Mouse (Mus musculus): Measurements from ENCODE around the gene Slc39a13.

Gene Slc39a13

GRCm38 (mm10) chr2:91087453-91087852 lies 17.2 kb upstream of the Slc39a13 start:
- DNase-seq = no peak

DNA sequence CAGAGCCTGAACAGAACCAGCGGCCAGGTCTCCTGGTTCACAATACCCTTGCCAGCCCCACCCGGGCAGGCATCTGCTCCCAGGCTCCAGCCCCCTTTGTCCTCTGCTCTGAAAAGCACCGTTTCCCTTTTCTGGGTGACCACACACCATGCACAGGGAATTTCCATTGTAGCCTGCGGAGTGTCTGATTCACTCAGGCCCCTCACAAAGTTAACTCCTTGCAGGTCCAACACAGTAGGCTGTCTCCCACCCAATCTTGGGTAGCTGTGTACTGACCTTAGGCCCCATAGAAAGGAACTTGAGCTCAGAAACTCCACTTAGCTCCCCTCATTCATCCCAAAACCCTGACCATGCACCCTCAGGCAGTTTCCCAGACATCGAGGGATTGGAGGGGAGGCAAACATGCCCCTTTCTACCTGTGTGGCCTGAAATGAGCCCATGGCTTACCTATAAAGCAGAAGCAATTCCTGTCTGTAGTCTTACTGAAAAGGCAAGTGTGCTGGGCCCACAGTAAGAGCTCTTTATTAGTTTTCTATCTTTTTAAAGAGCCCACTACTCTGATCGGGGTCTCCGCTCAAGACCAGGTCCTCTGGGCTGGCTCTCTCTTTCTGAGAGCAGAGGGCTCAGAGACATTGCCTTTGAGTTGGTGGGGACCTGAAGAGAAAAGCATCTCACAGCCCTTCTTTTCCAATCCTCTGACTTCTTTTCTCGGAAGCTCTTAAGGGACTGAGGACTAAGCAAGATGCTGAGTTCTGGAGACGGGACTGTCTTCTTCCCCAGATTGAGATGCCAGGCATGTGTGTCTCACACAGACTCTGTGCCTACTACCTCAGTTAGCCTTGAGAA lies 16.4 kb upstream of the Slc39a13 start:
- no peak for DNase-seq

DNA sequence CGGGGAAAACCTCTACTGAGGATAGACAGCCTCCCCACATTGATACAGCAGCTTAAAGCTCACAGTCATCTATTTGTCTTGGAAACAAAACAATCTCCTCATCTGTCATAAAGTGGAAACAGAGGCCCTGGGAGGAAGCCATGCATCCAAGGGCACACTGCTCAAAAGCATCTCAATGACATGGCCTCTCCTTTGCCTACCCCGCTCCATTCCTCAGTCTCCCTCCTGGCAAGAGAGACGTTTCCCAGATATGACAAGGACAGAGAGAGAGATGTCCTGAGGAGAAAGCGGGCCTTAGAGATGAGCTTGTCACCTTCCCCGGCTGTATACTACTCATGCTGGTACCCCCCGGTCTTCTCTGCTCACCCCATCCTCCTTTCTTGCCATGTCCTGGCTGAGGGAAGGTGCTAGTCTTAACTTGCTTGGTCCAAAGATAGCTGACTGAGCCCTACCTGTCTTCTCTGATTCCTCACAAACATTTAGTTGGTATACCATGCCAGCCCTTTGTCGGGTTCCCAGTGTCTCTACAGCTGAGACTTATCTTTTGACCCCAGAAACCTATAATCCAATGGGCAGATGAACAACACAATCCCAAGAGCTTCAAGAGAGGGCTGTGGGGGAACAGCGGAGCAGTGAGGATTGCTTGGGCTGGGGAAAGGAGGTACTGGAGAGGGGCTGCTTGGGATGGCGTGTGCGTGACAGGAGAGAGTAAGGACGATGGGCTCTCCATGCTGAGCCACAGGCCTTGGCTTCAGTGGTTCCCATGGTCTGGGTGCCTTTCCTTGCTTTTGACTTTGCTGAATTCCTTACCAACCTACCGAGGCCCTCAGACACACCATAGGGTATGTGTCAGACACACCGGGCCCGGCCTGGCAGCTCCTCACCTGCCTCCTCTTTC lies 15.5 kb upstream of the Slc39a13 start:
- no peak for DNase-seq

GRCm38 (mm10) chr2:91084179-91084820 lies 14.1 kb upstream of the Slc39a13 start:
- DNase-seq = no peak

GRCm38 (mm10) chr2:91083366-91083940 lies 13.2 kb upstream of the Slc39a13 start:
- no peak for DNase-seq

- DNase-seq = no peak
These were observed 12.6 kb upstream of the Slc39a13 start for GRCm38 (mm10) chr2:91082844-91083243.

DNA sequence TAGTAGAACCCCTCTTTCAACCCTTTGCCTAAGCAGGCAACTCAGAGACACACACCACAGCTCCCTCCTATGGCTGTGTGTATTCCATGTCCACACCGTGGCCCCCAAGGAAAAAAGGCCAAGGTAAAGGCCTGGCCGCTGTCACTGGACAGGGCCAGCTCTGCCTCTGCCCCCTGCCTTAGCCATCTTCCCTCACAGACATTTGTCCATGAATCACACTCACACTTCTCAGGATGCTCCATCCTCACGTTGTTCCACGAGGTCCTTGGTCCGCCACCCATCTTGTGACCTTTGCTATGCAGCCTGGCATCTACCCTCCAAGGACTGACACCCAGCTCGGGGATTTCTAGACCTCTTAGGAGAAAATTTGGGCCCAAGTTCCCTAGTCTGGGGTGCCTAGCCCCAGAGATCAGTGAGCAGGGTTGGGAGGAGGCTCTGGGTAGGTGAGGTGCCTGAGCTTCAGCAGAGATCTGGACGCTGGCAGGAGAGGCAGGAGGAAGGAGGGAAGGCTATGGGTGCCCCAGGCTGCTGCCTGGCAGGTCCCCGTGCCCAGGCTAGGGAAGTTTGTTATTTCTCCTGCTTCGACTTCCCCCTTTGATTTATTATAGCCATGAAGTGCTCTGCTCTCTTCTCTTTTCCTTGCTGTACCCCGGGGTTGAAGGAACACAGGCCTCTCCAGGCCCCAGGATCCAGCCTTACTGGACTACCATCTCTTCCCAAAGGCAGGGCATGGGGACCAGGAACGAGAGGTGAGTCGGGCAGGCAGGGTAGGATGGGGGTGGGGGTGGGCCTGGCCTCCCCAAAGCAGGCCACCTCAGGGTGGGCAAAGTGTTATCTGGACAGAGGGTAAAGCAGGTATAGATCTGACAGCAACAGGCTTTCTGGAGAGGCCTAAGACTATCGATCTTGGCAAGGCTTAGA lies 11.8 kb upstream of the Slc39a13 start, which contains the start of gene Spi1:
Gene Spi1 (plus strand): TSS at position 616 of the 921 bp plus-strand sequence.
- DNase-seq = no peak

DNA sequence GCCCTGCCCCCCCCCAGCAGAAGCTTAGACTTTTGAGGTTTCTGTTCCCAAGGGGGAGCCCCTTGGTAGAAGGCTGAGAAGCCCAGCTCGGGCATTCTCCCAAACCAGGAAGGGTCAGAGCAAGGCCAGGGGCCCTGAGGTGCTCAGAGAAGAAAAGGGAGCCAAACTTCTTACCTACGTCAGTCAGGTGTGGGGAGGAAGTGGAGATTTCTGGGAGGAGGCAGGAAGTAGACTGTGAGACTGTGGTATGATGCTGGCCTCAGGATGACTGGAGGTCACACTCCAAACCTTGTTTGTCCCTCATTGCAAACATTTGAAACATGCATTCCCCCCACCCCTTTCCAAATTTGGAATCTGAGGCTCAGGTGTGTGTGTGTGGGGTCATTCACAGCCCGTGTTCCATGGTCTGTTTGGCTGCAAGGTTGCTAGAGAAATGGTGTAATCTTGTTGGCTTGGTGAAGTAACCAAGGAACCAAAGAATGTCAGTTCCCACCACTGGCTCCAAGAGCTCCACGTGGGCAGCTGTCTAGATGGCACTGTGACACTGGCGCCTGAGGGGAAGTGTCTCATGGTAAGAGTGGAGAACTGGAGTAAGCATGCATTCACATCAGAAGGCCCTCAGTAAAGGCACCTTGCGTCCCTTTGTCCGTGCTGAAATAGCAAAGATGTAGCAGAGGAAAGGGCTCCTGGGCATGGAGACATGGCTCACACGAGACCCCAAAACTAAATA lies 10.7 kb upstream of the Slc39a13 start:
- DNase-seq = no peak

- no peak for DNase-seq
These were observed 8.8 kb upstream of the Slc39a13 start for GRCm38 (mm10) chr2:91079026-91079384.

- DNase-seq = no peak
These were observed 8.3 kb upstream of the Slc39a13 start for GRCm38 (mm10) chr2:91078314-91079025.

DNA sequence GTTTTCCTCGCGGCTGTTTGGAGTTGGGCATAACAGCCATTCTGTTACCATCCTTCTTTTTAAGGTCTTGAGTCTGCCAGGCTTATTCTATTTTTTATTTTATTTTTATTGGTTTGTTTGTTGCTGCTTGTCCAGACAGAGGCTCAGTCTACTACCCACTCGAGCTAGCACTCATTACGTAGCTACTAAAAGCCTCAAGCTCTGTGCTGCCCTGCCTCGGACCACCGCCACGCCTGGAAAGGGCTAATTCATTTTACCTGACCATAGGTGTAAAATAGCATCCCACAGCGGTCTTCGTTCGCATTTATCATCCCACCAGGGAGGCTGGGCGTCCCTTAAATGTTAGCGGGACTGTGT lies 7.7 kb upstream of the Slc39a13 start:
- no peak for DNase-seq

DNA sequence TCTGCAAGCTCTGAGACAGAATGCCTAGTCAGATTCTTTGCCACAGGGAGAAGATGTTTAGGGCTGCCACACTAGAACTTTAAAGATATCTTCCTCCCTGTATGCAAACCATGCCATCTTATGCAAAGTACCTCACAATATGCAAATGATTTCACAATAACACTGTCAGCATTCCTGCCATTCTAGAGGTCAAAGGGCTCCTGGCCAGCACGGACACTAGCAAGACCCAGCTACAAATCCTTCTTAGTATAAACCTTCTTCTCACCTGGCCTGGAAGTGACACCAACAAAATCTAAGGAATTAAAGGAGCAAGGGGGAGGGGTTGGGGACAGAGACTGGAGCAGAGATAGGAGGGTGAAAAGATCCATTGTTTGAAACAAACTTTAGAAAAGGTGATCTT lies 1.9 kb upstream of the Slc39a13 start:
- DNase-seq = no peak

DNA sequence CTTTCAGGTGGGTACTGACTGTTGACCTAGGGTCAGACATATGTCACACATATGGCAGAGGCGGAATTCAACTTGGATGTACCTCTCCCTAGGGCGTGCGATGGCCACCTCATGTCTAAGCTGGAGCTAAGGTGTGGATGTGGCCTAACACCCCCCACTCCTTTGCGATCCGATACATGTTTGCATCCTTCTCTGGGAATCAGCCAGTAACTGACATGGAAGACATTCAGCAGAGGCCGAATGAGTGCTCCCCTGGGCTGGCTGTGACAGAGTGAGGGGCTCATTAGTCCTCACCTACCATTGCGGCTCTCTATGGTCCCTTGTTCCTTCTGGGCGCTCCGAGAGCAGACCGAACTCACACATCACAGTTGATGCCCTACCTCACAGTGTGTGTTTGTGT lies 842 bp upstream of the Slc39a13 start:
- DNase-seq = no peak

DNA sequence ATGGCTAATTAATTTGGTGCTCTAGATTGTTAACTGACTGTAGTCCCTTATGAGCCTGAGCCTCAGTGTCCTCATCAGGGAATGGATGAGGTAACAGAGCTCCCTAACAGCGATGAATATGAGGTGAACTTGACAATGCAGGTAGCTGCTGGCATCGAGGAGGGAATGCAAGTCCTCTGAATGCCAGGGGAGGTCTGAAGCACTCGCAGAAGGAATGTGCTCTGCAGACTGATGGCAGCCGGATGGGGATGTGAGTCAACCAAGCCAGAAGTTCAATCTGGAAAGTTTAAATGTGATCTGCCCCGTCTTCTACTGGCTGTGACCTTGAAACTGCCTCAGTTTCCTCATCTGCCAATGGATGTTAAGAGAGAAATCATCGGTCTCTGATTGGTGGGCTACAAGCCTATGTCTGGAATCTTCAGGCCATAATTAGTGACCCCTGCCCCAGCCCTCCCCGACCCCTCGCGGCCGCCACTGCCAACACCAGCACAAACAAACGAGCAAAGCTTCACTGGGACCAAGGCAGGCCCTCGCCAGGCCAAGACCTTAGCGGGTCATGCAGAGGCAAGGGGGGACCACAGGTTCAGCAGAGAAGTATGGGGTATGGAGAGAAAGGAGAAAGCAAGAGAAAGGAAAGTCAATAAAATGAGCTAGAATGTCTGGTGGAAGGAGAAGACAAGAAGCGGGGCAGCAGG lies 764 bp downstream of the Slc39a13 start:
- DNase-seq = no peak

DNA sequence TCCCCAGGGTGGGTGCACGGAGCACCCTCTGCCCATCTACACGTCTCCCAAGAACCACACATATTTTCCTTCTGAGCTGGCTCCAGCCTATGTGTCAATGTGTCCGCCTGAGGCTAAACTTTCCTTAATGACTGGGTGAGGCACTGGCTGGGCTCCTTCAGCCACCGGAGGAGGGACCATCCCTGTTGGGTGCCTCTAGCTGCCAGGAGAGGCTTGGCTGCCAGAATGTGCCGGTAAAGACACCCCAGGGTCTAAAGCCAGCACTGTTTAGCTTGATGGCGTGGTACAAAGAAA lies 1.4 kb downstream of the Slc39a13 start:
- DNase-seq = no peak

GRCm38 (mm10) chr2:91068162-91068871 lies 1.9 kb downstream of the Slc39a13 start:
- no peak for DNase-seq

DNA sequence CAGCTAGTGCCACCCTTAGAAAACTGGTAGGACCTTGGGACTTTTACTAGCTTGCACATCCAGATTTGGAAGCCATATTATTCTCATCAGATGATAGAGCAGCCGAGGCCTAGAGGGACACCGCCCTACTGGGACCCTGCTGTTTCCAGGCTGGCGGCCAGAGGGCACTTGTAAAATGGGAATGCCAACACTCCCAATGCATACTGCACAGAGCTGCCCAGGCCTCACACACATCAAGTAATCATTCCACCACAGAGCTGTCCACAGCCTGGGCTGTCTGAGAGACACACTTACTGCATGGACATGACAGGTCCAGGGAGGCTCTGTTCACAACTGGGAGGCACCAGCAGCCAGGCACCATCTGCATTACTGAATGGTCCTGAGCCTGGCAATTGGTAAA lies 3.8 kb downstream of the Slc39a13 start:
- no peak for DNase-seq

DNA sequence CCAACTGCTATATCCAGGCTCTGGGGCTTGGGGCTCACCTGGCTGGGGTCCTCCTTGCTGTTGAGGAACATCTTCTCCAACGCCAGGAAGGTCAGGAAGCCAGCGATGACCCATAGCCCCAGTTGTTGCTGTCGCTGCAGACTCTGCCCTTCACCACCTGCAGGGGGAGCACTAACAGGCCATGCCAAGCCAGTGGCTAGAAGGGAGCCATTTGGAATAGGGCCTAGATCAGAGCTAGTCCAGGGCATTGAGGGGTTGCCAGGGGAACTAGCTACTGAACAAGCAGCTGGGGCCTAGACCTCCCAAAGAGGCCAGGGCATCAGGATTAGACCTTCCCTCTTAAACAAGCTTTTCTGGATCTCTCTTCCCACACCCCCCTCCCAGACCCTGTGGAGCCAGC lies 4.7 kb downstream of the Slc39a13 start:
- no peak for DNase-seq

DNA sequence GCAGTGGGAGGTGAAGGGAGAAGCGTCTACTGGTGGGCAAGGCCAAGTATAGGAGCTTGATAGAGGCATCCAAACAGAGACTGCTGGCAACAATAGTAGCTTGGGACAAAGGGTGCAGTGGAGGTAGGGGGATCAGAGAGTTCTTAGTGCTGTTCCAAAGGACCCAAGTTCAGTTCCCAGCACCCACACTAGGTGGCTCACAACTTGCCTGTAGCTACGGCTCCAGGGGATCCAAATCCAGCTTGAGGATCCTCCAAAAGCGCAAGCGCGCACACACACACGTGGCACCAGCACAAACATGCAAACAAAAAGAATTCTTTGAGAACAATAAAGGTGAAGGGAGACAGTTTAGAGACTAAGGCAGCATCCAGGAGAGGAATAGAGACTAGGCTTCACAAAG lies 6.0 kb downstream of the Slc39a13 start:
- no peak for DNase-seq
